Mouse (Mus musculus) R1 (cell line): ENCODE measurements around the gene Elovl3.
"Not testable (repeated sequence)": the region's sequence is repeated elsewhere in the genome, so short reads cannot be mapped to it uniquely, and the experiment has no call there.

Source experiments
- DNase-seq: peaks from one replicate; pipeline ENCODE4 v3.0.0-alpha.2; 2018; ENCODE audit warnings: low read depth, low spot score

Gene Elovl3

GRCm38 (mm10) chr19:46135789-46136638 lies 4.3 kb downstream of the Elovl3 start:
- DNase-seq: peak; percentile 65

- DNase-seq: peak; percentile 88
Measured at GRCm38 (mm10) chr19:46136639-46137580, 5.2 kb downstream of the Elovl3 start.

GRCm38 (mm10) chr19:46140324-46140723 lies 8.6 kb downstream of the Elovl3 start:
- DNase-seq: no peak

DNA sequence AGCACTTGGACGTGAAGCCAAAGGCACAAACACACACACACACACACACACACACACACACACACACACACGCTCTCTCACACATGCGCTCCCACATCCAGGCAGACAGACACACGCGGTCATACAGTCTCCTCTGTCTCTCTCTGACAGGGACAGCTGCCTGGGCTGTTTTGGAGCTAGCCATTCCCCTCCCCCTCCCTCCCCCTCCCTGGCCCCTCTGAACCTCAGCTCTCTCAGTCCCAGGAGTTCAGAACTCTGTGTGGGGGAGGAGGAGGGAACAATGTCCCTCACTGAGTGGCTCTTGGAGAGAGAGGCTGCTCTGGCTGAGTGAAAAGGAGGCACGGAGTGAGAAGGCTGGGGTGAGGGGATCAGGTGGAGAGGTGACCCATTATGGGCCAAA lies 9.4 kb downstream of the Elovl3 start:
- no peak for DNase-seq

GRCm38 (mm10) chr19:46147511-46148371 lies 16.0 kb downstream of the Elovl3 start, which contains the start of gene Pitx3:
TSS of gene Pitx3 (minus strand) at chr19:46148326.
- peak; percentile 72 for DNase-seq

- peak; percentile 96 for DNase-seq
Measured at GRCm38 (mm10) chr19:46148372-46148760, 16.7 kb downstream of the Elovl3 start.

DNA sequence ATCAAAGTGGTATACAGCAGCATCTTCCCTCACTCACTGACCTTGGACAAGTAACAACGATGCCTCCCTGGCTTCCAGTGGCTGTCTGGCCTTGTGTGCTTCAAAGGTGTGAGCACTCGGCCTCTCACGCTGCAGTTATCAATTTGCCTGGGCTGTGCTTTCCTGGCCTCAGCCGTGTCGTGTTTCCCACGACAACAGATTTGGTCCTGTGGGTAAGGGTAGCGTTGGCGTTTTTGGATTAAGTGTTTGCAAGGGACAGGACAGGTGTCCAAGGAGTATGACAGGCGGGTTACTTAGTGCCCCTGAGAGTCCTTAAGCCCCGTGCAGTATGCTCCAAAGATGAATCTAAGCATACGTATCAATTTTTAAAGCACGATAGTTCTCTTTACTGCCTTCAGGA lies 17.4 kb downstream of the Elovl3 start:
- DNase-seq: peak; percentile 14

DNA sequence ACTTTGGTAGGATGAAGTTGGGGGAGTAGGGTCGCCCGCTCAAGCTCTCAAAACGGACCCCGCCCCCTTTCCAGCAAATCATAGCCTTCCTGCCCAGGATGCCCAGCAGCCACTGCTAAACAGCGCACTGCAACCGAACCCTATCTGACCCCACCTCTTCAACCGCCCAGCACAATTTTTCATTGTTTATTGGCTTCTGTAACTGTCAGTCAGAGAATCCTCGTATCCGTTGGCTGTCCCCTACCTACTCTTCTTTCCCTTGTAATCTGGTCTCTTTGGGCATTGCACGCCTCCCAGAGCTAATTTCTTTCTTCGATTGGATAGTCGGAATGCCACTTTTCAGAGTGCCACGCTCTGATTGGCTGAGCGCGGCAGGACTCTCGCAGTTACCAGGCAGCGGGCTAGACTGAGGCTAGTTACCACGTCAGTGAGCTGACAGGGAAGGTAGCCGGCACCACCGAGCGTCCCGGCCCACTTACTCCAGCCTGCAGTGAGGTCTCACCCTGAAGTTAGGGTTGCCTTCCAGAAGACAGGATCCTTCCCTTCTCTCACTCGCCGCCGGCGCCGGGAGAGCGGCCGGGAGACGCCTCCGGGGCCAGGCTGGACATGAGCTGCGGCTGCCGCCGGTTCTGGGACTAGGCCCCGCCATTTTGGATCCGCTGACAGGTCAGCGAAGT lies 20.6 kb downstream of the Elovl3 start, which contains the start of gene Gbf1:
Gene Gbf1, plus strand, starts transcription at position 383 of the 677 bp plus-strand sequence.
- DNase-seq: peak; percentile 100

DNA sequence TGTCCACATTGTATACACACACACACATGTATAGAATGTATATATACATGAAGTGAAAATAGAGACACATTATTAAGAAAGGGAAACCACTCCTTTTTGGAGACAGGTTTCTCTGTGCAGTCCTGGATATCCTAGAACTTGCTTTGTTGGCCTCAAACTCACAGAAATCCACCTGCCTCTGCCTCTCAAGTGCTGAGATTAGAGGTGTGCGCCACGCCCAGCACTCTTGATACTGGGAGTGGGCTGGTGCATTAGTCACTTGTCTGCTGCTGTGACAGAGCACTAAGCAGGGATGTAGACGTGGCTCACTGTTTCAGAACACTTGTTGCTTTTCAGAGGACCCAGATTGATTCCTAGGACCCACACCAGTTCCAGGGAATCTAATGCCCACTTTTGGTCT lies 34.3 kb downstream of the Elovl3 start:
- no peak for DNase-seq

GRCm38 (mm10) chr19:46167169-46167568 lies 35.5 kb downstream of the Elovl3 start:
- DNase-seq: not testable (repeated sequence)

DNA sequence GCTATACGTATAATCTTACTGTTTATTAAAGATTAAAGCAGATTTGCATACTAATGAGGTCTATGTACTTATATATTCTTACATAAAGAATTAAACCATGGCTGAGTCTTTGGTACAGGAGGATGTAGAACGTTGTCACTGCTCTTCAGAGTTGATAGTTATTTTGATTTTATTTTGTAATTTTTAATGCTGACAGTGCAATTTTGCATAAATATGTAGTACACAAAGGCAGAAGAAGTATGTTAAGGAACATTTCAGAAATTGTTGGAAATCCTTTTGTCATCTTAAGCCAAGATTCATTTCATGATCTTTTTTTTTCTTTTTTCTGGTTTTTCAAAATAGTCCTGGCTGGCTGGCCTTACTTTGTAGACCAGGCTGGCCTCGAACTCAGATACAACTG lies 37.7 kb downstream of the Elovl3 start:
- DNase-seq: no peak

DNA sequence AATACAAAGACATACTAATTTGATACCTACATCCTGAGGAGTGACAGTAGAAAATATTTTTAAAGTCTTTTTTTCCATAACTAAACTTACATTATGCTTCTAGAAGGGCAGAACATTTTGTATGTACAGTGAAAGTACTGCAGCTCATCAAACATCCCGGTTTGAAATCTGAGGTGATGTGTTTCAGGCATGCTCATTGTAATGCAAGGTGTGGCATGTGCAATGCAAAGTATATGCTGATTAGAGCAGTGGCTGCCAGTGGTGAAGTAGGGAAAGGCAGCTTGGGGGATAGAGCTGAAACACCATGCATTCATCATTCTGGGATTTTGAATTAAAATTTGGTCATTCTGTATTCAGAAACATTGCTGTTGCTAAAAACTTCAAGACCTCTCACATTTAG lies 38.2 kb downstream of the Elovl3 start:
- DNase-seq: peak; percentile 69

DNA sequence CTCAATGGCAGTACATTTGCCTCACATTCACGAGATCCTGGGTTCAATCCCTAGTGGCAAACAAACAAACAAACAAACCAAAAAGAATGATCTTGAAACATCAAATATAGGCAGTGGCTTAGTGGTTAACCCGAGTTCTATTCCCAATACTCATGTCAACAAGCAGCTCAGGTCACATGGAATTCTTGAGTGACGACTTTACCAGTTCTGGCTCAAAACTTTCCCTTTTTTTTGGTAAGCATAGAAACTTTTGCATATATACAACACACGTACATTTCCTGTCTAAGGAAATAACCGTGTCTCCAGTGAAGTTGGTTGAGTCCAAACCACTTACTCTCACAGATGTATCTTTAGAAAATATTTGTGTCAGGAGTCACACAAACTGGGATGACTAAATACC lies 40.8 kb downstream of the Elovl3 start:
- DNase-seq: no peak

GRCm38 (mm10) chr19:46175173-46175572 lies 43.5 kb downstream of the Elovl3 start:
- no peak for DNase-seq

DNA sequence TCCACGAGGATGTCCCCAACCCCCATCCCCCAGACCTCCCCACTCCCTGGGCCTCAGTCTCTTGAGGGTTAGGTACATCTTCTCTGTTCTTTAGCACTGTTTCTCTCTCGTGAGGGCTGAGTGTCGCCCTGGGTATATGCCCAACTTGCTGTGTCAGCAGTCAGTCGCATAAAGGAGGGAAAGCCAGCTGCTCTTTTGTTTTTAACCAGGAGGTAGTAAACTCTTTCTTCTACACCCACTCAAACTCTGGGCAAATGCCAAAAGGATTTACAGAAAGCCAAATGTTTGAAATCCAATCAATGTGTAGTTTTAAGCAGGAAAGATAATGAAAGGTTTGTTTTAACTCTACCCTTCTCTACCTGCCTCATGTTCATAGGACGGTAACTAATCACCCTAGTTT lies 45.3 kb downstream of the Elovl3 start:
- DNase-seq: no peak

DNA sequence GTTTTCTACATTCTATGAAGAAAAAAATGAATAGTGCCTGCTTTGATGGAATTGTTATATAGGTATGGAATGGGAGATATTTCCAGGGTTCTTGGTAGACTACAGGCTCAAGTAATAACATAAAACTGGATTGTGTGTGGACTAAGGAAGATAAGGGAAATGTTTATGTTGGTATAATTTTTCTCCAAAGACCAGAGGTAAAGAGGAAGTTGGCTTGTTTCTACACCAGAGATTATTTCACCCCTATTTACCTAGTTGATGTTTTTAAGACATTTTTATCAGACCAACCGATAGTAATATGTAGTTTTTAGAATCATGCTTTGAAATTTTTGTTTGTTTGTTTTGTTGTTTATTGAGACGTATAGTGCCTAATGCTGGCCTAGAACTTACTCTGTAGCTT lies 48.6 kb downstream of the Elovl3 start:
- no peak for DNase-seq

DNA sequence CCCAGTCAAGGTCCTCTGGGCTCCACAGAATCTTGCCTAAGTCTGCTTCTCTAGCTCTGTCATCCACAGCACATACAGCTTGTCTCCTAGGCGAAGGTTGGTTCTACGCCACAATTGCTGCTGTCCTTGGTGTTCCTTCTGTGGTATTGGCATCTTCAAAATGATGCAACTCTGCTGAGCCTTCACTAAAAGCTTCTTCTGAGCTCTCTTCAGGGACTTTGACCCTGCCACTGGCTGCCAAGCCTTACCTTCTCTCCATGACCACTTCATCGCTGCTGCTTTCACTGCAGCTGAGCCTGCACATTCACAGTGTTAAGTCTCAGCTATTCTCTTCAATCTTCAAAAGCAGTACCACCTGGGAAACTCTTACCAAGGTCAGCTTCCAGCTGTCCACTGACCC lies 50.5 kb downstream of the Elovl3 start:
- DNase-seq: no peak
